In genomic region chr19:23147026-23147966, GRCm38 (mm10) we compare ENCODE assay signal across 9 mouse cellular contexts. TPM values are rescaled to one million over a fixed set of nuclear protein-coding genes. Genes with fewer than 3 reads are reported as not detected.
DNase-seq lines count a peak whose midpoint lies in the region; ATAC-seq lines count a peak whose summit lies in the region.
"Had no signal": no experiment of that assay in that cellular context is flagged by ENCODE, and none has a peak within 500 bp of the region (broad histone marks: within the 10 kb centered on the region; RNA-seq: fewer than 3 reads in every experiment).

No protein-coding gene starts in this region.

- peak overlapping the region; percentile 54 for H3K27ac ChIP-seq in brown adipose tissue, adult 24 weeks (replicated peaks; ENCODE audit: low read depth, low read length)

- intact Hi-C loops in left cerebral cortex, postnatal 25 days (cut with DNase I) = loop anchor here (2.0 kb wide), 2 partner anchors 16 to 68 kb away; no protein-coding TSS in a partner anchor
- intact Hi-C loops in left cerebral cortex, postnatal 10 days (cut with DNase I) = no loop called here

- H3K4me3 ChIP-seq in brown adipose tissue, adult 24 weeks (ENCODE audit: insufficient read depth, low read depth, low read length) = no peak overlapping the region
- H3K4me3 ChIP-seq: erythroblast, embryonic 14.5 days had no signal

- H3K4me1 ChIP-seq in brown adipose tissue, adult 24 weeks (ENCODE audit: control insufficient read depth, insufficient read depth, insufficient read length, low read length) = peaks cover 58% of the 10 kb centered on the region

- peak; percentile 41 to 42 for DNase-seq in cerebellum, postnatal 25 days
- peak; percentile 52 to 87 for DNase-seq in left cerebral cortex, postnatal 25 days (ENCODE audit: low spot score in 2 of 2)
- no peak for DNase-seq in left cerebral cortex, postnatal 10 days (ENCODE audit: extremely low spot score in 1 of 2, low spot score in 2 of 2)
- DNase-seq in mesoderm, embryonic 11.5 days (ENCODE audit: low read depth, low spot score) = peak; percentile 24
- DNase-seq in spleen, adult 12 weeks (ENCODE audit: low spot score) = no peak
- DNase-seq in thymus, postnatal 36 days = no peak

- no peak for ATAC-seq in cerebellum, adult (ENCODE audit: insufficient number of reproducible peaks, low FRiP score, low TSS enrichment)

RNA-seq across cellular contexts. Expression of gene Klf9, which starts 6.3 kb away (rescaled TPM):
- 100 to 1,000 TPM; 199 to 208 TPM for total RNA-seq in left cerebral cortex, postnatal 25 days (2021)
- 100 to 1,000 TPM; 150 to 182 TPM for total RNA-seq in left cerebral cortex, postnatal 10 days (2021)
- 61.4 and 63.8 TPM in 2 replicates for polyA plus RNA-seq in brown adipose tissue, adult 24 weeks (2012; ENCODE audit: insufficient read depth, insufficient read length, missing spikeins)

Comparison
In these comparisons a context has a peak if more than half of its experiments do, and no peak if none do; other contexts are left out.
1. DNase-seq: peak in cerebellum, postnatal 25 days (2 of 2), left cerebral cortex, postnatal 25 days (2 of 2) and mesoderm, embryonic 11.5 days (single experiment); none in left cerebral cortex, postnatal 10 days (0 of 2), spleen, adult 12 weeks (single experiment) and thymus, postnatal 36 days (0 of 2).